ENCODE assay signal across 8 mouse cellular contexts in the genomic region with DNA sequence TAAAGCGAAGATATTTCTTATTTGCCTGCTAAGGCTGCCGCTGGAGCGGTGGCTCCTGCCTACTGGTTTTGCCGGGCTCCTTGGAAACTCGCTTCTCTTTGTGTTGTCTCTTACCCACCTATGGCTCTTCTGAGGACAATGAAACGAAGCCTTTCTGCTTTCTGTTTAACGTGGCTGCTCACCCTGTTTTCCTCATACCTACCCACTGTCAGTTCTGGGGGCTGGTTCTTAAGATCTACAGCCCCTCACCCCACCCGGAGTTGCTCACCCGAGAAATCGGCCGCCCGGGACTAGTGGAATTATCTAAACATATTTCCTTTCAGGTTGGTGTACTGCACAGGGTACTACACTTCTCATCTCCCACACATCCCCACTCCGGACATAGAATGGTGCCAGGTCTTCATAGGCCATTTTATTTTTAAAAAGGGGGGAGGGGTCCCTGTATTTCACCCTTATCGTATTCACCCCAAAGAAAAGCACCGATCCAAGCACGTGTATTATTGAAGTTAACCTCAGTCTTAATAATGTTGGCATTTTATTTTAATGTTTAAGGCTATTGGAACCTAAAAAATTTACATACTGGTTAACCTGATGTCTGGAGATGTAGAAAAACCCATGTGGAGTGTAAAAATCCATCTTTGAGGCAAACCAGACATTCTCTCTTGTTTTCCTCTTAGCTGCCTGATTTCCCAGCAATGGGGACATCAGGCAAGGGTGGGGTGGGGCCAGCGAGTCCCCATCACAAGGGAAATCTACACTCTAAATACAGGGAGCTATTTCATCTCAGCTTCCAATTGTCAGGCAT. TPM values are rescaled to one million over a fixed set of nuclear protein-coding genes. Genes with fewer than 3 reads are reported as not detected.
DNase-seq lines count a peak whose midpoint lies in the region; ATAC-seq and TF ChIP-seq lines count a peak whose summit lies in the region.

No protein-coding gene starts in this region.

- no peaks in the 10 kb centered on the region for H3K27me3 ChIP-seq in neural tube, embryonic 11.5 days (ENCODE audit: control insufficient read depth, insufficient read depth, low read length)
- no peaks in the 10 kb centered on the region for H3K27me3 ChIP-seq in limb, embryonic 12.5 days
- H3K27me3 ChIP-seq in small intestine, adult 2 months (ENCODE audit: control insufficient read depth, insufficient read depth, low read length): peaks cover 32% of the 10 kb centered on the region

- H3K4me2 ChIP-seq in neural tube, embryonic 11.5 days (ENCODE audit: low read depth): peak overlapping the region; percentile 50
- peak overlapping the region; percentile 79 for H3K4me2 ChIP-seq in limb, embryonic 12.5 days

- peak overlapping the region; percentile 77 for H3K9ac ChIP-seq in neural tube, embryonic 11.5 days (ENCODE audit: low read length)
- H3K9ac ChIP-seq in limb, embryonic 12.5 days (replicated peaks): peak overlapping the region; percentile 77

- H3K36me3 ChIP-seq in neural tube, embryonic 11.5 days (ENCODE audit: control insufficient read depth, insufficient read depth, low read length): no peaks in the 10 kb centered on the region
- peaks cover 5% of the 10 kb centered on the region; the same call in 1 of the 2 replicates for H3K36me3 ChIP-seq in limb, embryonic 12.5 days
- no peaks in the 10 kb centered on the region for H3K36me3 ChIP-seq in small intestine, adult 2 months (ENCODE audit: control insufficient read depth, insufficient read depth, low read length)

- no peak for TF ChIP-seq POLR2A in small intestine, adult 2 months (IDR thresholded peaks at IDR 0.05; ENCODE audit: low read depth, low read length)

- no peaks in the 10 kb centered on the region for H3K9me3 ChIP-seq in neural tube, embryonic 11.5 days (ENCODE audit: control insufficient read depth, low read length)
- no peaks in the 10 kb centered on the region for H3K9me3 ChIP-seq in limb, embryonic 12.5 days

- ATAC-seq in neural tube, embryonic 11.5 days (ENCODE audit: insufficient read depth, low FRiP score, low TSS enrichment): 0 out of 2 replicates have a peak, but pooled peaks have one; percentile 5
- ATAC-seq in limb, embryonic 12.5 days (ENCODE audit: insufficient number of reproducible peaks, insufficient read depth, low FRiP score, low TSS enrichment, low read depth): no peak

- no peak for TF ChIP-seq CTCF in small intestine, adult 2 months (IDR thresholded peaks at IDR 0.05; ENCODE audit: extremely low read depth, insufficient read length, insufficient replicate concordance, low read depth, low read length)

- peak overlapping the region; percentile 100 for H3K27ac ChIP-seq in neural tube, embryonic 11.5 days (ENCODE audit: low read depth, low read length)
- peak overlapping the region; percentile 100 for H3K27ac ChIP-seq in limb, embryonic 12.5 days
- H3K27ac ChIP-seq in small intestine, adult 2 months (ENCODE audit: insufficient read depth, low read depth, low read length): no peak overlapping the region

- WGBS in neural tube, embryonic 11.5 days: 5% methylated on average over 17 of the region's 17 CpGs
- 2% methylated on average over 17 of the region's 17 CpGs for WGBS in limb, embryonic 12.5 days
- 29% methylated on average over 17 of the region's 17 CpGs for WGBS in small intestine, adult 2 months

- H3K4me1 ChIP-seq in neural tube, embryonic 11.5 days (ENCODE audit: control insufficient read depth, insufficient read depth, low read length): no peaks in the 10 kb centered on the region
- H3K4me1 ChIP-seq in limb, embryonic 12.5 days (replicated peaks): peaks cover 25% of the 10 kb centered on the region
- H3K4me1 ChIP-seq in small intestine, adult 2 months (ENCODE audit: control insufficient read depth, insufficient read depth, insufficient read length, low read length): peaks cover 7% of the 10 kb centered on the region

- DNase-seq in cerebellum, postnatal 10 days: peak; percentile 23 to 58
- no peak for DNase-seq in cerebellum, adult 11 months
- no peak for DNase-seq in neural tube, embryonic 11.5 days (ENCODE audit: low spot score)
- no peak for DNase-seq in neural tube, embryonic 10.5 days (ENCODE audit: extremely low spot score, low spot score)
- no peak for DNase-seq in urinary bladder, adult 2 months (ENCODE audit: low spot score)
- DNase-seq in urinary bladder, adult 18-20 months (ENCODE audit: low spot score in 2 of 2): no peak

- peak overlapping the region; percentile 99 for H3K4me3 ChIP-seq in neural tube, embryonic 11.5 days (ENCODE audit: low read depth, low read length)
- peak overlapping the region; percentile 98 for H3K4me3 ChIP-seq in limb, embryonic 12.5 days (replicated peaks)
- H3K4me3 ChIP-seq in small intestine, adult 2 months (ENCODE audit: low read depth, low read length): peak overlapping the region; percentile 43; the same call in 1 of the 2 replicates

RNA-seq across cellular contexts. Expression of gene Sox11, which starts 1.4 kb away (rescaled TPM):
- 589 and 601 TPM in 2 replicates for polyA plus RNA-seq in neural tube, embryonic 11.5 days (2014; fragmentation: Nextera tagmentation; extraction: Ambion mirVana)
- polyA plus RNA-seq in limb, embryonic 12.5 days (2016; fragmentation: Nextera tagmentation; extraction: Ambion mirVana): 246 and 273 TPM in 2 replicates
- 0.10 and 0.13 TPM in 2 replicates for polyA plus RNA-seq in small intestine, adult 2 months (2012; rRNA removed)
- polyA plus RNA-seq in urinary bladder, adult 2 months (2012; rRNA removed): 0.31 and 0.33 TPM in 2 replicates

Comparison
In these comparisons a context has a peak if more than half of its experiments do, and no peak if none do; other contexts are left out.
1. DNase-seq: peak in cerebellum, postnatal 10 days (2 of 2); none in cerebellum, adult 11 months (single experiment), neural tube, embryonic 11.5 days (single experiment), neural tube, embryonic 10.5 days (single experiment), urinary bladder, adult 2 months (single experiment) and urinary bladder, adult 18-20 months (0 of 2).
2. H3K4me3 ChIP-seq: peak in every context shown above with its lines; median percentile 99 in neural tube, embryonic 11.5 days; 98 in limb, embryonic 12.5 days; 43 in small intestine, adult 2 months.
3. RNA of gene Sox11, which starts 1.4 kb away (polyA plus RNA-seq): 589 to 601 TPM in neural tube, embryonic 11.5 days and 246 to 273 TPM in limb, embryonic 12.5 days; 0.31 to 0.33 TPM in urinary bladder, adult 2 months and 0.10 to 0.13 TPM in small intestine, adult 2 months; every median in the first group is over 100 times any median in the second.